Mouse (Mus musculus) forebrain, embryonic 13.5 days (tissue): ENCODE measurements around the gene Igf2bp2. TPM values are rescaled to one million over a fixed set of nuclear protein-coding genes. Genes with fewer than 3 reads are reported as not detected.

Experiments
- ATAC-seq: fragments of 200-750 bp; cut with Nextera tagmentation; 2 replicates; pipeline ENCODE4 v1.8.0; 2017
- H3K27ac ChIP-seq: fragments of 300-500 bp; sonication (generic); 2 replicates; pipeline ENCODE4 v1.5.1; 2015; ENCODE audit warnings: inconsistent platforms, mild to moderate bottlenecking, moderate library complexity
- H3K27me3 ChIP-seq: fragments of 300-500 bp; sonication (generic); 2 replicates; pipeline ENCODE4 v1.6.1; 2015; ENCODE audit warnings: mild to moderate bottlenecking, inconsistent platforms
- H3K36me3 ChIP-seq: fragments of 300-500 bp; sonication (generic); 2 replicates; pipeline ENCODE4 v1.6.1; 2015; ENCODE audit warnings: mild to moderate bottlenecking, inconsistent platforms; ENCODE audit not compliant: poor library complexity, severe bottlenecking
- H3K4me1 ChIP-seq: fragments of 300-500 bp; sonication (generic); 2 replicates; pipeline ENCODE4 v1.6.1; 2015; ENCODE audit warnings: inconsistent platforms
- H3K4me2 ChIP-seq: fragments of 300-500 bp; sonication (generic); 2 replicates; pipeline ENCODE4 v1.6.1; 2015; ENCODE audit warnings: inconsistent platforms, mild to moderate bottlenecking, moderate library complexity
- H3K4me3 ChIP-seq: fragments of 300-500 bp; sonication (generic); 2 replicates; pipeline ENCODE4 v1.5.1; 2015; ENCODE audit warnings: mild to moderate bottlenecking, inconsistent platforms
- H3K9ac ChIP-seq: fragments of 300-500 bp; sonication (generic); 2 replicates; pipeline ENCODE4 v1.6.1; 2015; ENCODE audit warnings: mild to moderate bottlenecking, inconsistent platforms
- H3K9me3 ChIP-seq: fragments of 300-500 bp; sonication (generic); replicated peaks from 2 replicates; pipeline ENCODE4 v1.6.1; 2016; ENCODE audit warnings: inconsistent platforms
- WGBS: fragments of 180-500 bp; shearing (Covaris S2); methylation state at CpG from one replicate; pipeline ENCODE4 v1.1.7; 2015; 5-methylcytosine and 5-hydroxymethylcytosine counted together
- polyA plus RNA-seq: library from polyadenylated mRNA; unstranded; fragments of >200 nt; fragmentation: Nextera tagmentation; extraction: Ambion mirVana; gene quantifications from 2 replicates; pipeline ENCODE4 v1.2.1, GENCODE M21; 2015

The Igf2bp2 gene
- polyA plus RNA-seq, 1 experiment from 2014 or later, result 52.7 TPM

DNA sequence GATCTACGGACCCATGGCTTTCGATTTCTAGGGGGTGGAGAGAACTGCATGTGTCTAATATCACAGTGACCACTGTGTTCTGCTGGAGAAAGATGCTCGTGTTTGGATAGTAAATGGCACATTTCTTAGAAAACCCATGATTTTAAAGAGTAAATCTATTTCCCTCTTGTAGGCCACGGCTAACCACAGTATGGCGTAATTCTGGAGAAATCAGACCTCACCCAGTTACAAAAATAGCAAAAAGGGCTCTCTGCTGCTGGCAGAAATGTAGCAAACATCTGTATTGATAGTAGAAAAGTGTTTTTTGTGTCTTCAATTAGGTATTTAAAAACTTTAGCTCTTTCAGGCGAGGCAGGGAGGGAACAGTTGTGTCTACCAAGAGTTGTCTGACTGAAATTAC lies 18.6 kb downstream of the Igf2bp2 start:
- ATAC-seq, result no peak
- H3K9me3 ChIP-seq, result no peaks in the 10 kb centered on the region
- 0 out of 2 replicates have a peak, but pooled peaks cover 5% of the 10 kb centered on the region for H3K36me3 ChIP-seq
- H3K4me3 ChIP-seq, result no peak overlapping the region
- WGBS, result 93% methylated on average over 6 of the region's 6 CpGs
- H3K27me3 ChIP-seq, result no peaks in the 10 kb centered on the region
- H3K9ac ChIP-seq, result no peak overlapping the region
- no peak overlapping the region for H3K4me2 ChIP-seq
- H3K27ac ChIP-seq, result no peak overlapping the region
- H3K4me1 ChIP-seq, result peaks cover 10% of the 10 kb centered on the region

DNA sequence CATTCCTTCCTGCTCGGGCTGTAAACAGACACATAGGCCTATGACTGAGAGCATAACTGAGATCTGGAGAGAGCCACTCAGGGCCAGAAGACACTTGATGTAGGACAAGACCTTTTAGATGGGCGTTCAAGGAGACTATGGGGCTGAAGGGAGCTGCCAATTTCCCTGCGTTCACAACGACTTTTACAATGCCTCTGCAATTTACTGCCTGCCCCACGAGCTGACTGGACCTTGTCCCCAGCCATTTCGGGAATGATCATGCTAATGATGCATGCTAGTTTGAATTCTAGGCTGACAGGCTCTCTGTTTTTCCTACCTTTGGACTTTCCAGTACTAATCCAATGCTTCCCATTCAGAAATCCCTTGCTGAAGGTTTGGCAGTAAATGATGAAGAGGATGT lies 22.2 kb downstream of the Igf2bp2 start:
- ATAC-seq, result no peak
- H3K4me2 ChIP-seq, result no peak overlapping the region
- H3K9ac ChIP-seq, result no peak overlapping the region
- H3K36me3 ChIP-seq, result 0 out of 2 replicates have a peak, but pooled peaks cover 5% of the 10 kb centered on the region
- no peak overlapping the region for H3K4me3 ChIP-seq
- H3K27me3 ChIP-seq, result no peaks in the 10 kb centered on the region
- 73% methylated on average over 6 of the region's 6 CpGs for WGBS
- H3K27ac ChIP-seq, result no peak overlapping the region
- H3K9me3 ChIP-seq, result no peaks in the 10 kb centered on the region
- no peaks in the 10 kb centered on the region for H3K4me1 ChIP-seq

DNA sequence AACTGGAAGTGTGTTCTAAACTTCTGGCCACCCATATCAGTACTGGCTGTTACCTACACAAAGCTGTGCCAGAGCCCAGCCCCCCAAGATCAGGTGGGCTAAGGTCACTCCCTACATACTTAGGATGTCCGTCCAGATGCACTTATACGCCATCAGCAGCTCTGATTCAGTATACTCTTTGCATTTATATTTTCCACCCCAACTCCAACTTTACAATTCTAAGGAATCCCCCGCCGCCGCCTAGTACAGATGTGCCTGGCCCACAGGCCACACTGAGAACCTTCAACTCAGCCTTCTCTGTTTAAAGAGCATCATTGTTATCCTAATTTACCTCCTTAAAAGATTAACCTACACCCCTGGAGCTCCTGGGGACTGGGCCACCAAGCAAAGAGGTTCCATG lies 23.3 kb downstream of the Igf2bp2 start:
- no peak overlapping the region for H3K4me3 ChIP-seq
- 77% methylated on average over 5 of the region's 5 CpGs for WGBS
- H3K4me2 ChIP-seq, result no peak overlapping the region
- no peaks in the 10 kb centered on the region for H3K9me3 ChIP-seq
- H3K36me3 ChIP-seq, result 0 out of 2 replicates have a peak, but pooled peaks cover 5% of the 10 kb centered on the region
- no peaks in the 10 kb centered on the region for H3K27me3 ChIP-seq
- no peak overlapping the region for H3K9ac ChIP-seq
- H3K4me1 ChIP-seq, result no peaks in the 10 kb centered on the region
- no peak for ATAC-seq
- H3K27ac ChIP-seq, result no peak overlapping the region

DNA sequence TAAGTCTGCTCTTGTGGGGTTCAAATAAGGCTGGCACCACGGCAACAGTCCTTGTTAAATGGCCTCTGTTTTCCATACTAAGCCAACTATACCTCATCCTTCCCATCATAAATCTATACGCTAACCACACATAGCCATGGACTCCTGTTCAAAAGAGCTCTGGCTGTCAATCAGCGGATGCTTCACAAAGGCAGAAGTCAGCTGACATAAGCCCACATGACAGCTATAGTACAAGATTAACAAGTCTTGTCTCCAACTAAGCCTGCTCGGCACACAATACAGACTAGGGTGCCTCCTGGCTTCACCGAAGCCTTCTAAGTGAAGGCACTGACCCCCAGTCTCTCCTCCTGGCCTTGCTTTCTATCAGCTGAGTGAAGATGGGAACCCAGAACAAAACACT lies 26.9 kb downstream of the Igf2bp2 start:
- Histone ChIP-seq H3K36me3 (0 out of 2 replicates have a peak, but pooled peaks cover 1% of the 10 kb centered on the region), H3K9ac (no peak overlapping the region), H3K27me3 (no peaks in the 10 kb centered on the region), H3K4me2 (no peak overlapping the region), H3K27ac (no peak overlapping the region), H3K9me3 (no peaks in the 10 kb centered on the region), H3K4me3 (no peak overlapping the region), H3K4me1 (no peaks in the 10 kb centered on the region)
- WGBS, result 87% methylated on average over 5 of the region's 5 CpGs
- ATAC-seq, result no peak

DNA sequence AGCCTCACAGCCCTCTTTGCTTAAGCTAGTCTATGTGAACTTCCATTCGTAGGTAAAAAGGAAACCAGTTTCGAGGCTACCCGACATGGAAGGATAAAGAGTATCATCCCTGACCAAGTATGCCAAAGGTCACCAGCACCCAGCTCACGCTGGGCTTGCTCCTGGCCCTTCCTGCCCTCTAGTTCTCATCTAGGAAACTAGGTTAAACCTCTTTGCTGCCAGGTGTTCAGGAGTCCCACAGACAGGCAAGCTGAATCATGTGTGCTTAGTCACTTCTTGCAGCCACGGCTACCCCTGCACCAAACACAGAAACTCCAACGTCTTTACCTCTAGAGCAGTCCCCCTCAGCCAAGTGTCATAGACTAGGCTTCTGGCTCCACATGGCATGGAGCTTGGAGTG lies 31.8 kb downstream of the Igf2bp2 start:
- H3K4me3 ChIP-seq, result no peak overlapping the region
- no peaks in the 10 kb centered on the region for H3K4me1 ChIP-seq
- no peak overlapping the region for H3K27ac ChIP-seq
- no peak overlapping the region for H3K9ac ChIP-seq
- ATAC-seq, result no peak
- H3K36me3 ChIP-seq, result no peaks in the 10 kb centered on the region
- WGBS, result 89% methylated on average over 6 of the region's 6 CpGs
- no peaks in the 10 kb centered on the region for H3K9me3 ChIP-seq
- no peaks in the 10 kb centered on the region for H3K27me3 ChIP-seq
- no peak overlapping the region for H3K4me2 ChIP-seq

DNA sequence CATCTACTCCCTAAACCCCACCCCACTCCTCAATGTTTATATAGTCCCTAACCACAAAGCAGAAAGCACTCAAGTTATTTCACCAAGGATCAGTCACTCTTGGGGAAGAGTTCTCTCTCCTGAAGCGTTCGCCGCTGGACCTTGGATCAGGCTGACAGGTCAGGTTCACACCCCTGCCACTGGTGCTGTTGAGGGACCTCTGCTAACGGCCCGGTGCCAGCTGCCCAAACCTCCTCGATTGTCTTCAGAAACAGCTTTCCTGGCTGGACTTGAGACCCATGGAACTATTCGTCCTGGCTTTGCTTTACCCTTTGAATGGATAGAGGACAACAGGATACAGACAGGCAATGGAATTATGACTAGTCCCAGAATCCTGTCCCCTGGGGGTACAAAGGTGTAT lies 33.6 kb downstream of the Igf2bp2 start:
- no peak for ATAC-seq
- Histone ChIP-seq H3K4me3 (no peak overlapping the region), H3K4me1 (no peaks in the 10 kb centered on the region), H3K27ac (no peak overlapping the region), H3K36me3 (no peaks in the 10 kb centered on the region), H3K9me3 (no peaks in the 10 kb centered on the region), H3K4me2 (no peak overlapping the region), H3K9ac (no peak overlapping the region), H3K27me3 (no peaks in the 10 kb centered on the region)
- 93% methylated on average over 7 of the region's 7 CpGs for WGBS

DNA sequence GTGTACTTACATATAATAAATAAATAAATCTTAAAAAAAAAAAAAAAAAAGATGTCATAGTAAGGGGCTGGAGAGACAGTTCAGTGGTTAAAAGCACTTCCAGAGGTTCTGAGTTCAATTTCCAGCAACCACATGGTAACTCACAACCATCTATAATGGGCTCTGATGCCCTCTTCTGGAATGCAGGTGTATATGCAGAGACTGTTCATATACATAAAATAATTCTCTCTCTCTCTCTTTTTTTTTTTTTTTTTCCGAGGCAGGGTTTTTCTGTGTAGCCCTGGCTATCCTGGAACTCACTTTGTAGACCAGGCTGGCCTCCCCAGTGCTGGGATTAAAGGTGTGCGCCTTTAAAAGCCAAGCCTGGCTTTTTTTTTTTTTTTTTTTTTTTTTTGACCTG lies 34.5 kb downstream of the Igf2bp2 start:
- ATAC-seq, result no peak
- Histone ChIP-seq H3K9ac (no peak overlapping the region), H3K4me2 (no peak overlapping the region), H3K27ac (no peak overlapping the region), H3K4me3 (no peak overlapping the region), H3K9me3 (no peaks in the 10 kb centered on the region), H3K27me3 (no peaks in the 10 kb centered on the region), H3K36me3 (no peaks in the 10 kb centered on the region), H3K4me1 (no peaks in the 10 kb centered on the region)
- WGBS, result 100% methylated on average over 2 of the region's 2 CpGs

DNA sequence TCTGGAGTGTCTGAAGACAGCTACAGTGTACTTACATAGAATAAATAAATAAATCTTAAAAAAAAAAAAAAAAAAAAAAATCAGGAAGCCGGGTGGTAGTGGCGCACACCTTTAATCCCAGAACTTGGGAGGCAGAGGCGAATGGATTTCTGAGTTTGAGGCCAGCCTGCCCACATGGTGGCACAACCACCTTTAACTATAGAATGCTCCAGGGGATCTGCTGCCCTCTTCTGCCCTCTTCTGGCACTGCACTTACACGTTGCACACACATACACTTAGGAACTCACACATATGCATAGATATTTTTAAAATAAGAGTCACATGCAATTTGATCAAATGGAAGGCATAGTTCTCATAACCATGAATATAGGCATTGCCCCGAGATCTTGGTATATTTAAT lies 35.3 kb downstream of the Igf2bp2 start:
- no peaks in the 10 kb centered on the region for H3K27me3 ChIP-seq
- H3K9ac ChIP-seq, result no peak overlapping the region
- no peak overlapping the region for H3K4me3 ChIP-seq
- H3K27ac ChIP-seq, result no peak overlapping the region
- H3K36me3 ChIP-seq, result no peaks in the 10 kb centered on the region
- 95% methylated on average over 5 of the region's 5 CpGs for WGBS
- ATAC-seq, result no peak
- H3K9me3 ChIP-seq, result no peaks in the 10 kb centered on the region
- H3K4me2 ChIP-seq, result no peak overlapping the region
- no peaks in the 10 kb centered on the region for H3K4me1 ChIP-seq

DNA sequence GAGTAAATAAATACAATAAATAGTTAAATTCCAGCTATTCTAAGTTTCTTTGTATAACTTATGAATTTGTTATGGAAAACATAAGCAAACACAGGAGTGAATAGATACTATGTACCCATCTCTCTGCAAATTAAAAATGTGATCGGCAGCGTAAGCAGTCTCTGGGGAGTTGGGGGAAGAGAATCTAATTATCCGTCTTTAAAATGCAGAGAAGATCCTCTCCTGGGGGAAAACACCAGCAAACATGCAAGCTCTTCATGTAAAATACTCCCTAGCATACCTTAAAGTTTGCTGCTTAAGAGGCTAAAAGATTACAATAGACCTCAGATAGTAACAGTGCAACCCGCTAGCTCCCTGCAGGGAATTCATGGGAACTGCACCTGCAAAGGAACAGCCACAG lies 36.2 kb downstream of the Igf2bp2 start:
- WGBS, result 91% methylated on average over 4 of the region's 4 CpGs
- H3K27me3 ChIP-seq, result no peaks in the 10 kb centered on the region

DNA sequence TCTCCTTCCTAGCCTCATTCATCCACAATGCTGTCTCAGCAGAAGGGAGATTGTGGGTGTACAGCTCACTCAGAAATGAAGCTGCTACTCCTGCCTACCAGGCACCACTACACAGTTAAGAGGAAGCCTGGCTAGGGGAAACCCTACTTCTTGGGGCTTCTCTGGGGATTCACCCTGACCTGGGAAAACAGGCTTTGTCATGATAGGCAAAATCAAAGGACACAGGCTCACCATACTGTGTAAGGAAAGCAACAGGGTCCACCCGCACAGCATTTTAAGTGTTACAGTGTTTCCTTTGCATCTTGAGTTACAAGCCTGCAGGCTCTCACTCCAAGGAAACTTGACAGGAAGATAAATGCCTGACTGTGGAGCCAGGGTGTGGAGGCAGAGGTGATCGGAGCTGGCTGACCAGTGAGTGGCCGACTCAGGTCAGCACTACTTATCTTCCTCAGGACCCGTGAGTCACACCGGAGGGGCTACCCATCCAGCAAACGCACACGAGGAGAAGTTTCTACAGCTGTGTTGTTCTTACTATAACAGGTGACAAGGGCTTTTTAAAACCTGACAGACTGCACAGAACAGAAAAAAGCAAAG lies 38.7 kb downstream of the Igf2bp2 start:
- H3K4me2 ChIP-seq, result no peak overlapping the region
- no peak for ATAC-seq
- no peaks in the 10 kb centered on the region for H3K9me3 ChIP-seq
- no peak overlapping the region for H3K9ac ChIP-seq
- 84% methylated on average over 7 of the region's 7 CpGs for WGBS
- no peak overlapping the region for H3K27ac ChIP-seq
- no peaks in the 10 kb centered on the region for H3K27me3 ChIP-seq
- H3K4me3 ChIP-seq, result no peak overlapping the region
- H3K4me1 ChIP-seq, result no peaks in the 10 kb centered on the region
- peaks cover 7% of the 10 kb centered on the region for H3K36me3 ChIP-seq

More for the DNA sequence above, 36.2 kb downstream of the Igf2bp2 start:
- H3K9me3 ChIP-seq, result no peaks in the 10 kb centered on the region
- H3K4me1 ChIP-seq, result no peaks in the 10 kb centered on the region
- no peak overlapping the region for H3K4me3 ChIP-seq
- H3K4me2 ChIP-seq, result no peak overlapping the region
- ATAC-seq, result no peak
- no peaks in the 10 kb centered on the region for H3K36me3 ChIP-seq
- no peak overlapping the region for H3K9ac ChIP-seq
- H3K27ac ChIP-seq, result no peak overlapping the region

DNA sequence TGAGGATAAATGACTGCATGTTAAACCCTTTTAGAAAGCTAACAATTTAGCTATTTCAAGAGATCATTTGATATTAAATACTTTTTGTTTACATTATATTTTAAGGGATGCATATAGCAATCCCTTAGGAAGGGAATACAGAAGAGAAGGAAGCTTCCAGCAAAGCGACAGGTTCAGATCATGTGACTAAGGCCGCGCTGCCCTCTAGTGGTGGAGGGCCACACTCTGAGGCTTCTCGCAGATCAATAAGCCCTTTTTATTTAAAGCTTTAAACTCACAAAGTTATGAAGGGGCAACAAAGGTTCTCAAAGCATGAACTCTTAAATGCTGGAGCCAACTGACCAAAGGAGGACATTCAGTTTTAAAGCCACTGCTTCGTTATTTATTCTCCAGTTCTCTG lies 39.4 kb downstream of the Igf2bp2 start:
- 0 out of 2 replicates have a peak, but pooled peaks have one; percentile 24 for ATAC-seq
- Histone ChIP-seq H3K4me1 (no peaks in the 10 kb centered on the region), H3K4me2 (no peak overlapping the region), H3K4me3 (no peak overlapping the region), H3K27ac (no peak overlapping the region), H3K36me3 (peaks cover 15% of the 10 kb centered on the region), H3K27me3 (no peaks in the 10 kb centered on the region), H3K9me3 (no peaks in the 10 kb centered on the region), H3K9ac (no peak overlapping the region)
- 31% methylated on average over 5 of the region's 5 CpGs for WGBS

DNA sequence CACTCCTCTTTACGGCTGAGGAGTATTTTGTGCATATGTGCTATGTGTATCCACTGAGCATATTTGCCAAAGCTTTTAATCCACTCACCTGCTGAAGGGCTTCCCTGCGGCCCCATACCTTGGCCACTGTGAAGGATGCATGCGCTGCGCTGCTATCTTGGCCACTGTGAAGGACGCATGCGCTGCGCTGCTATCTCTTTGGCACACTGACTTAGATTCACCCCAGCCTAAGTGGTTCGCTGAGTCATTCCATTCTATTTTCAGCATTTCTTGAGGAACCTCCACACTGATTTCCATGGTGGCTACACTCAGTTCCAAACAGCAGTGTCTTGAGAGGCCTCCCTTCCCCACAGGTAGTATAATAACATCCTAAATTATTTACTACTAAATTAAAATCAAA lies 42.0 kb downstream of the Igf2bp2 start:
- no peak overlapping the region for H3K9ac ChIP-seq
- no peak for ATAC-seq
- no peak overlapping the region for H3K4me3 ChIP-seq
- no peak overlapping the region for H3K4me2 ChIP-seq
- H3K36me3 ChIP-seq, result peaks cover 15% of the 10 kb centered on the region
- WGBS, result 95% methylated on average over 8 of the region's 8 CpGs
- H3K27me3 ChIP-seq, result no peaks in the 10 kb centered on the region
- no peaks in the 10 kb centered on the region for H3K9me3 ChIP-seq
- H3K27ac ChIP-seq, result no peak overlapping the region
- no peaks in the 10 kb centered on the region for H3K4me1 ChIP-seq

DNA sequence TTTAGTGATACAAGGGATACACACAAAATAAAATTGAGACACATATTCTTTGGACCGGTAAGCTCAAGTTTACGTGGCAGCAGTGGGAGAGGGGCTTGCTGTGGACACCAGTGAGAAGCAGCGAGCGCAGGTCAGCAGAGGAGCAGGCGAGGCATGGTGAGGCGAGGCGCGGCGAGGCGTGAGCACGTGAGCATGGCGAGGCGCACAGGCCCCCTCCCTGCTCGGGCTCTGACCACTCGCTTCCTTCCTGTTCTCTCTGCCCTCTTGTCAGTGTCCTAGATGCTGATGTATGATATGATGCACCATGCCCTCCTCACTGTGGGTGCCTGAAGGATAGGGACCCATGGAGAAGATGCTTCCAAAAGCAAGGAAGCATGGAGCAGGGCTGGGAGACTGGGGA lies 43.6 kb downstream of the Igf2bp2 start:
- no peak for ATAC-seq
- Histone ChIP-seq H3K4me3 (no peak overlapping the region), H3K4me1 (no peaks in the 10 kb centered on the region), H3K36me3 (peaks cover 15% of the 10 kb centered on the region), H3K27me3 (no peaks in the 10 kb centered on the region), H3K4me2 (no peak overlapping the region), H3K9ac (no peak overlapping the region), H3K27ac (no peak overlapping the region), H3K9me3 (no peaks in the 10 kb centered on the region)
- WGBS, result 94% methylated on average over 15 of the region's 15 CpGs
